Mouse (Mus musculus): ENCODE measurements around the gene Hdac9.

- TF ChIP-seq POLR2A (IDR thresholded peaks at IDR 0.05; ENCODE audit: extremely low read depth, insufficient read depth, low read length) (no peak), CTCF (IDR thresholded peaks at IDR 0.05; ENCODE audit: low read depth, low read length) (no peak)
Measured at GRCm38 (mm10) chr12:34472949-34473651, 443.8 kb downstream of the Hdac9 start.

All from liver, adult 2 months (tissue).